Mouse (Mus musculus): ENCODE measurements around the gene Ppp1r13l.

The Ppp1r13l gene

GRCm38 (mm10) chr7:19368380-19368779 is 8.8 kb downstream of the Ppp1r13l start:
- no peak for DNase-seq (ENCODE audit: low read depth)

GRCm38 (mm10) chr7:19369823-19370425 is 10.4 kb downstream of the Ppp1r13l start:
- DNase-seq (ENCODE audit: low read depth), result no peak

GRCm38 (mm10) chr7:19373367-19373766 is 13.8 kb downstream of the Ppp1r13l start:
- no peak for DNase-seq (ENCODE audit: low read depth)

- DNase-seq (ENCODE audit: low read depth), result no peak
Measured at GRCm38 (mm10) chr7:19375368-19375767, 15.8 kb downstream of the Ppp1r13l start.

- no peak for DNase-seq (ENCODE audit: low read depth)
Measured at GRCm38 (mm10) chr7:19376019-19376418, 16.5 kb downstream of the Ppp1r13l start.

DNA sequence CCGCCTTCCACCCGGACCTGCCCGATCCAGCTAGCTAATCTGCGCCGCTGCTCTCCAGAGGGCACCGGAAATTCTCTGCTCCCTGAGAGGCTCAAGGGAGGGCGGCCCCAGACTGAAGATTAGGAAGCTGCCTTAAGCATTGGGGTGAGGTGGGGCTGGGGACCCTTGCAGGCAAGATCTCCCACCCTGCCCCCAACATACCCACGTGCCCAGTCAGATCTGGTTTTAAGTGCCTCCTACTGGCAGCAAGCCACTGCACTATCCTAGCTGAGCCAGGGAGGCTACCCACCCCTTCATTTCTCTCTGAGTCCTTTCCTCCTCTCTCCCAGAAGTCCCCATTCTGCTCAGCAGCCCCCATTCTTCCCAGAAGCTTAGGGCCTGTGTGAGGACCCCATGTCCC is 18.5 kb downstream of the Ppp1r13l start:
- DNase-seq (ENCODE audit: low read depth), result no peak

DNA sequence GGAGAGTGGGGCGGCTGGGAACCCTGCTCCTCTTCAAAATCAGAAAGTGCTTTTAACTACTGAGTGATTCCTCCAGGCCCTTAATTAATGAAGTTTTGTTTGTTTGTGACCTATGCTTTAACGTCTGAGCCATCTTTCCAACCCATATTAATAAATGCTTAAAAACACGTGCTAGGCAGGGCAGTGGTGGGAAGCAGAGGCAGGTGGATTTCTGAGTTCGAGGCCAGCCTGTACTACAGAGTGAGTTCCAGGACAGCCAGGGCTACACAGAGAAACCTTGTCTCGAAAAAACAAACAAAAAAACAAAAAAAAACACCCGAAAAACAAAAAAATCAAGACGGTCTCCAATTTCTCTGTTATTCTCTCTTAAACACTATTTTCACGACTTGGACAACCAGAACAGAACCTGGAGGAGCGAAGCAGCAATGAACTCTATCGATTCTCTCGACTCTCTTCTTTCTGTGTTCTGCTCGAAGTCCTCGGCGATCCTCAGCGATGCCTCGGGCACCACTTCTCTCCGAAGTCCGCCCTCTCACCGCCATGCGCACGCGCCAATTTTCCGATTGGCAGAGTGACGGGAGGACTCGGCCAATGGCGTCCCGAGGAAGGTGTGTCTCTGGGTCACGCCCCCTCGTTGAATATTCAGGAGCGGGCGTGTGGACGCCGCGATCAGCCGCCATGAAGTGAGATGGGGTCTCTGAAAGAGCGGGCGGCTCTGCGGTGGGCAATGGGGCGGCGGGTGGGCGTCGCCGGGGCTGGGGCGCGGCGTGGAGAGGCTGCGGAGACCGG is 22.0 kb downstream of the Ppp1r13l start, which contains the start of gene Ercc2:
Gene Ercc2 (plus strand): TSS at position 634 of the 789 bp plus-strand sequence.
- DNase-seq (ENCODE audit: low read depth), result peak; percentile 100

DNA sequence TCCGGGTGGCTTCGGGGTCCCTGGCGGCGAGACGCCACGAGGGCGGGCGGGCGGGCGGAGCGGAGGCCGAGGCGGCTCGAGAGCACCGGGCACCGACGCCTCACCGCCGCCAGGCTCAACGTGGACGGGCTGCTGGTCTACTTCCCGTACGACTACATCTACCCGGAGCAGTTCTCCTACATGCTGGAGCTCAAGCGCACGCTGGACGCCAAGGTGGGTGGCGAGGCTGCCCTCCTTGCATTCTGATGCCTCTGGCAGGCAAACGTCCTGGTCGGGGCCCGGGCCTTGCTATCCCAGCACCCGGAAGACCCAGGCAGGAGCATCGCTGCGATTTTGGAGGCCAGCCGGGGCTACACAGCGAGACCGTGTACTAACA is 22.6 kb downstream of the Ppp1r13l start:
- DNase-seq (ENCODE audit: low read depth), result no peak

DNA sequence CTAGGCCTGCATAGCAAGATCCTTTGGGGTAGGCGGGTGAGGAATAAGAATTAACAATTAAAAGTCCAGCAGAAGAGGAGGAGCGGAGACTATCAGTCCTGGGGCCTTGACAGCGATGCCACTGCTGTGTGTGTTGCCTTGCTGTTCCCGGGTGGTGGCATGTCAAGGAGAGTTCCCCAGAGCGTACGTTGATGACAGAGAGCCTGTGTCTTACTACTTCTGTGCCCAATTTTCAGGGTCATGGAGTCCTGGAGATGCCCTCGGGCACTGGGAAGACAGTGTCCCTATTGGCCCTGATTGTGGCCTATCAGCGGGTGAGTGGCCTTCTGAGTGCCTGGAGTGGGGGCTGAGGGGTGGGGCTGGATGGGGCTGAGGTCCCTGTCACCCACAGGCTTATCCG is 24.2 kb downstream of the Ppp1r13l start:
- DNase-seq (ENCODE audit: low read depth), result no peak

DNA sequence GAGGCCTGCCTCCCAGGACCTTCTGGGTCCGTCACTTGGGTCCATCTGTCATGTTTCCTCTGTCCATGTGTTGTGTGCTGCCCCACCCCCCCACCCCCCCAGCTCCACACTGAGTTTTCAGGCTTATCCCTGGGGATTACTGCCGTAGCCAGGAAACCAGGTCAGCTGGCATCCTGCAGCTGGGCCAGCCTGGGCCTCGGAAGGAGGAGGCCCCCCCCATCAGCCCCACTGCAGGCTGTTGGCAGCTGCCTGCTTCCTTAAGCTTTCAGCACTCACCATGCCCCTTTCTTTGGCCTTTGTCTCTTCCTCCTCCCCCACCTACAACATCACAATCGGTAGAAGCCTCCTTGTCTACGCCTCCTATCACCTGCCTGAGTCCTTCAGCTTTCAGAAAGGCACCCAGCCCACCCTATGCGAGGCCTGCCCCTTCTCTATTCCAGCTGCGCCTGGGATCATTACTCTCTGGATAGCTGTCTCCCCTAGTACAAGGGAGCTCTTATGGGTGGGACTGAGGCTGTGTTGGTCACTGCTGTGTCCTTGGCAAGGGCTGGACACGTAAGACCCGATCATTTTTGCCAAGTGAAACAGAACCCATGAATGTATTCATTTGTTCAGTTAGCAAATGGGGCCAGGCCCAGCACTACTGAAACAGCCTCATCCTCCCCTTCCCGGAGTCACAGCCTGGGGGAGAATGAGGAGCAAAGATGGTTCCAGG is 29.3 kb downstream of the Ppp1r13l start:
- no peak for DNase-seq (ENCODE audit: low read depth)

DNA sequence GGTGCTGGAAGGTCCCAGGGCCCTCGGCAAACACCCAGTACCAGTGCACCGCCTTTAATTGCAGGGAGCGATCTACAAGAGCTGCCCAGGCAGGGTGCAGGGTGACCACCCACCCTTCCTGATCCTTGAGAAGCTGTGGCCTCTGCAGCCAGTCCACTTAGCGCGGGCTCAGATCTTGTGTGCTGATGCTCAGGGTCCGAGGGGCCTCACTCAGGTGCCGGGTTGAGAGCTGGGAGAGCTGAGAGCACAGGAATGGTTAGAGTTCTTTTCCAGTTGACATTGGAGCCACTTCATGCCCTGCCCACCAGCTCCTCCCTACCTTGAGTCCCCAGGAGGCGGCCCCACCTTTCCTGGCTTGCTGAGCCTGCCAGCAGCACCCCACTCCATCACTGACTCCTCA is 34.9 kb downstream of the Ppp1r13l start:
- DNase-seq (ENCODE audit: low read depth), result no peak

DNA sequence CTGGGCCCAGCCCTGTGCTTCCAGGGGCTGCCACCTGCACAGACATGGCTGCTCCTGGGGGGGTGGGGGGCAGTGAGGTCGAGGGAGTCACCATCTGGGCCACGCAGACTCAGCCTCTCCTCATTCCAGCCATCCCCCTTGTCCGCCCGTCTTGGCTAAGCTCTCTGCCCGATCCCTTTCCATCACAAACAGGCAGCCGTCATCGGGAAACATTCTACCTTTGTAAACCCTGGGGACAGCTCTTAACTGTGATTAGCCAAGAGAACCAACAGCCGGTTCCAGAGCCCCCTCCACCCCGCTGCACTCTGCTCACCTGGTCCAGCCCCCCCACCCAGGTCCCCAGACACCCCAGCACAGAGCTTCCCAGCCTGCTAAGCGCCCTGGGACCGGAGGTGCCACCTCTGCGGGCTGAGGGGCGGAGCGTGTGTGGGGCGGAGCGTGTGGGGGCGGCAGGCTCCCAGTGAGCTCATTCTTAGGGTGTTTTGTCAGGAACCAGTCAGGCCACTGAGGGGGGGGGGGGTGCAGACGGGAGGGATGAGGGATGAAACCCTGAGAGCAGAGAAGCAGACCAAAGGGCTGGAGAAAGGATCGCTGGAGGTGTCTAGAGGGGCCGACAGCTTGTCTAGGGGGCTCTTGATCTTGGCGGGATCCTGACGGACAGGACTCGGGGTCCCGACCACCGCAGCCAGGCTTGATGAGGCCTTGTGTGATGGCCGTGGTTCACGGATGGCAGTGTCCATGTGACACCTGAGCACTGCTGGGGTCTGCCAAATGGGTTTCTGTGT is 40.1 kb downstream of the Ppp1r13l start:
- DNase-seq (ENCODE audit: low read depth), result no peak

DNA sequence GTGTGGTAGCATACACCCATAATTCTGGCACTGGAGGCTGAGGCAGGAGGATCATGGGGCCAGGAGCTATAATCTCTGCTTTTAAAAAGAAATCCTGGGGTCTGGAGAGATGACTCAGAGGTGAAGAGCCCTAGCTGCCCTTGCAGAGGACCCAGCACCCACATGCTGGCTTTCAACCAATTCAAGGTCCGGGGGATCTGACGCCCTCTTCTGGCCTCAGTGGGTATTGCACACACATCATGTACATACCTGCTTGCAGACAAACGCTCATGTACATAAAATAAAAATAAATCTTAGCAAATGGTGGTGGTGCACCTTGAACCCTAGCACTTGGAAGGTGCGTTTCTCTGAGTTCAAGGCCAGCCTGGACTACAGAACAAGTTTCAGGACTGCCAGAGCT is 41.4 kb downstream of the Ppp1r13l start:
- DNase-seq (ENCODE audit: low read depth), result no peak

DNA sequence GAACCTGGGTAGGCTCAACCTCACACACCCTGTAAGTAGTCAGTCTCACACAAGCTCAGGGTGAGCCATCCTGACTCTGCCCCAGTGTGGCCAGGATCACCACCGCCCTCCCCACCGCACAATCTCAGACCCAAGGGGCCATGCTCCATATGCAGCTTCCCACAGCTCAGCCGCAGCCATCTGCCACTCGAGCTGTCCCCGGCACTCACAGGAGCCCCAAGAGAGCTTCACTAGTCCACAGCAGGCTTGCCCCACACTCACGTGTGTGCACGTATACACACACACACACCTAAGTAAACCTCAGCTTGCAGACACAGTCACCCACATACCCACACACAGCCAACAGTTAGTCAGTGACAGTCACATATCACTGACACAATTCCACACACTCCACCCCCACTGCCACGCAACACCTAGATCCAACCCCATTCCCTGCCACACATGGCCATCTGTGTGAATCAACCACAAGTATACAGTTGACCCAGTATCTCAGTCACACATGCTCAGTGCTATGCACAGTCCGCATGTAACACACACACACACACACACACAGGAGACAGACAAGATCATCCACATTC is 43.1 kb downstream of the Ppp1r13l start:
- DNase-seq (ENCODE audit: low read depth), result no peak

DNA sequence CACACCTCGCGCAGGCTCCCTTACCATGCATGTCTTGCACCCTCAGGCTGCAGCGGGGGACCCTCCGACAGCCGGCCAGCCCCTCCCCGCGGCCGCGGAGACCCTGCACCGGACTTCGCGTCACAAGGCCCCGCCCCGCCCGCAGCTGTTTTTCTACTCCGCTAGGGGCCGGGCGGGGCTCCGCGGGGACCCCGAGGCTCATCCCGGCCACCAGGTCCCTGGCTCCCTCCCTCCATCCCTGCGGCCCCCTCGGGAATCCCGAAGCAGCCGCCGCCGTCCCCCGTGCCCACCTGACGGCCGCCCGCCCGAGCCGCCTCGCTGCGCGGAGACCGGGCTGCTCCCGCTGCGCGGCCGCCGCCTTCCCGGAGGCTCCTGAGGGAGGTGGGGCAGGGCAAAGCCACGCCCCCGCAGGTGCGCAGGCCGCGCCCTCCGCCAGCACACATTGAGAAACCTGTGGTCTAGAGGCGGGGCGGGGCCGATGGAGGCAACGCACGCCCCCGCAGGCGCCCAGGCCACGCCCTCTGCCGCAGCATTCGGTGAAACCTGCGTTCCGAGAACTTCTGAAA is 44.3 kb downstream of the Ppp1r13l start, which contains the start of gene Klc3:
Gene Klc3 (minus strand): TSS at position 374 of the 566 bp plus-strand sequence.
- DNase-seq (ENCODE audit: low read depth), result peak; percentile 68

DNA sequence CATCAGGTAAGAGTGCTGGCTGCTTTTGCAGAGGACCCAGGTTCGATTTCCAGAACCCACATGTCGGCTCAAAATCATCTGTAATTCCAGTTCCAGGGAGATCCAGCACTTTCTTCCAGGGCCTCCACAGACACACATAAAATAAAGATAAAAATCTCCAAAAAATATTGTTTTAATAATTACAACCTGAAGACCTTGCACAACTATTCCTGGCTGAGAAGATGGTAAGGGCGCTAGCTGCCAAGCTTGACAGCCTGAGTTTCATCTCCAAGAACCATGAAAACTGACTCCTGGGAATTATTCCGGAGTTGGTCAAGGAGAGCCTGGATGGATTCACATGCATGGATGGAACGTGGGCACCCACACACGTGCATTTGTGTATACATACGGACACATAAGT is 44.9 kb downstream of the Ppp1r13l start, which contains the start of gene Ckm:
Gene Ckm (plus strand): TSS at position 301 of the 400 bp plus-strand sequence.
- no peak for DNase-seq (ENCODE audit: low read depth)

DNA sequence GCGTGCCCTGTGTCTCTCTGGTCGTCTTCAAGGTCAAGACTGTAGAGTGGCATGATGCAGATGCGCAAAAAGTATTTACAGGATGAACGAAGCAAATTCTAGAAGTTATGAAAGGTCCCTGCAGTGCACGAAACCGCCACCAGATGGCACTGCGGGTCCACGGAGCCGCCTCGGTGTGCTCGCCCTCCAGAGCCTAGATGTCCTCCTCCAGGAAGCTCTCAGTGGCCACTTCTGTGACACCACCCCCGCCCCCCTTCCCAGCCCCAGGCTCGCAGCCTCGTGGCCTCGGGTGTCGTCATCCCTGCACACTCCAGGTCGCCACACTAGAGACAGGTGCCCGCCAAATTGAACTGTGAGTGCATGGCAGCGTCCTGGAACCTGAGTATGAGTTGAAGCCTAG is 45.9 kb downstream of the Ppp1r13l start:
- DNase-seq (ENCODE audit: low read depth), result peak; percentile 79

GRCm38 (mm10) chr7:19409753-19410152 is 50.2 kb downstream of the Ppp1r13l start:
- no peak for DNase-seq (ENCODE audit: low read depth)

DNA sequence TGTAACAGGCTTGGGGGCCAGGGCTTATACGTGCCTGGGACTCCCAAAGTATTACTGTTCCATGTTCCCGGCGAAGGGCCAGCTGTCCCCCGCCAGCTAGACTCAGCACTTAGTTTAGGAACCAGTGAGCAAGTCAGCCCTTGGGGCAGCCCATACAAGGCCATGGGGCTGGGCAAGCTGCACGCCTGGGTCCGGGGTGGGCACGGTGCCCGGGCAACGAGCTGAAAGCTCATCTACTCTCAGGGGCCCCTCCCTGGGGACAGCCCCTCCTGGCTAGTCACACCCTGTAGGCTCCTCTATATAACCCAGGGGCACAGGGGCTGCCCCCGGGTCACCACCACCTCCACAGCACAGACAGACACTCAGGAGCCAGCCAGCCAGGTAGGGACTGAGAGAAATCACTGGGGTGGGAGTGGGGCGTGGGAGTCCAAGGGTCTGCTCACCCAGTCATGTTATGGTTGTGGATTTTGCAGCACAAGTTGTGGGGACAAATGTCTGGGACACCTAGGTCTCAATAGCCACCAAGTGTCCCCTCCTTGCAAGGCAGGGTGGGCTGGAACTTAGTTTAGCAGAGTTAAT is 51.3 kb downstream of the Ppp1r13l start:
- DNase-seq (ENCODE audit: low read depth), result no peak

DNA sequence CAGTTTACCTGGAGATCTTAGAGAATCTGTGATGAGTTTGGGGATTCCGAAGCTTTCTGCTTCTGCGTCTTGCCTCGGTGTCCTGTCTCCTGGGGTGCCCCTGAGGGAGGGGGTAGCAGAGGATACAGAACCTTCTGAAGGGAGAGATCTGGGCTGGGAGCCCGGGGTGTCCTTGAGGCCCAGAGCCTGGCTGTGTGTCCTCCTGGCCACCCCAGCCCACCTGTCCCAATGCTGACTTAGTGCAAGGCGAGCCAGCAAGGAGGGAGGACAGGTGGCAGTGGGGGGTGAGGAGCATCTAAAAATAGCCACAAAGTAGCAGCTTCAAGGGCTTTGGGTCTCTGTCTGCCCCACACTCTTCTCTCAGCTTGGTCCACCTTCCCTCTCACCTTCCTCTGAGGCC is 52.2 kb downstream of the Ppp1r13l start:
- no peak for DNase-seq (ENCODE audit: low read depth)

GRCm38 (mm10) chr7:19413525-19413924 is 54.0 kb downstream of the Ppp1r13l start:
- no peak for DNase-seq (ENCODE audit: low read depth)

All from c-Kit-positive CD71-negative TER-119-negative erythroid progenitor cells, embryonic 14.5 days (primary cell).